Mouse (Mus musculus): Measurements from ENCODE around the gene Mob4. TPM values are rescaled to one million over a fixed set of nuclear protein-coding genes. Genes with fewer than 3 reads are reported as not detected.

Gene Mob4
- polyA plus RNA-seq, 1 experiment from 2014 or later = 121 TPM

DNA sequence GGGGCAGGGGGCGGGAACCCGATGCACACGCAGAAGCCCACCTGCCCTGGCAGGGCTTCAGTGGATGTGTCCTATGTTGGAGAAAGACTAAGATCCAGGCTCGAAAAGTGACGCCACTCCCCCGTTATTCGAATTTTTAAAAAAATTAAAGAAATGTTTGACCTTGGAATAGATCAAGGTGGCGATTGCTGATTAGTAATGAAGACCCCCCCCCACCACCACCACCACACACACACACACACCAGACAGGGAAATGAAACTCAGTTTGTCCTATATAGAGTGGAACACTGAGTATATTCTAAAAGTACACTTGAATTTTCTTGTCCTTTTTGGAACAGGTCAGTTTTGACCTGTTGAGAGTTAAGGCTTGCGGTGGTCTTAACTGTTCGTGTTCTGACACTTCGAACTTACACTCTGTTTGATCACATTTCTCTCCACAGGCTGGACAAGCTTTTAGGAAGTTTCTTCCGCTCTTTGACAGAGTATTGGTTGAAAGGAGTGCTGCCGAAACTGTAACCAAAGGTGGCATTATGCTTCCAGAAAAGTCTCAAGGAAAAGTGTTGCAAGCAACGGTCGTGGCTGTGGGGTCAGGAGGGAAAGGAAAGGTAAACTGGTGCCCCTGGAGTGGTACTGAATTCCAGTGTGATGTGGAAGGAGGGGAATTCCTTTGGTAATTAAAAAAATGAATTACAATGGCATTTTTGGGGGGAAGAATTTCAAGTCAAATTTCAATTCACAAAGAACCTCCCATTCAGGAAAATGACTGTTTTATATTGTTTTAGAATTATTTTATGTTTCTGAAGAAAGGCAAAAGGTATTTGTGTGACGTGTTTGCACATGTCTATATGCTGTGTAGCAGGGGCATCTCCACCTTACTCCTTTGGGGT lies 42.2 kb upstream of the Mob4 start:
- H3K27me3 ChIP-seq (ENCODE audit: control insufficient read depth, insufficient read depth, low read length) = no peaks in the 10 kb centered on the region
- peak overlapping the region; percentile 86 for H3K4me2 ChIP-seq (ENCODE audit: low read length)
- no peak for ATAC-seq (ENCODE audit: insufficient number of reproducible peaks, insufficient read depth, low FRiP score, low read depth)
- 6% methylated on average over 16 of the region's 16 CpGs for whole genome bisulfite sequencing
- H3K9ac ChIP-seq (ENCODE audit: low read length) = peak overlapping the region; percentile 93
- H3K4me1 ChIP-seq (ENCODE audit: control insufficient read depth in 2 of 2, insufficient read depth in 2 of 2, low read length in 2 of 2) = peaks cover 4 to 30% of the 10 kb centered on the region in 2 experiments
- peak overlapping the region; percentile 92 to 95 for H3K4me3 ChIP-seq (ENCODE audit: control insufficient read depth in 1 of 2, insufficient read depth in 1 of 2, low read depth in 1 of 2, low read length in 2 of 2)
- H3K36me3 ChIP-seq (ENCODE audit: control insufficient read depth, insufficient read depth, low read length) = peaks cover 60% of the 10 kb centered on the region
- H3K27ac ChIP-seq (replicated peaks in 1 of 2; ENCODE audit: control insufficient read depth in 1 of 2, insufficient read depth in 1 of 2, low read depth in 2 of 2, low read length in 2 of 2) = peak overlapping the region; percentile 84 to 97
- no peaks in the 10 kb centered on the region for H3K9me3 ChIP-seq (ENCODE audit: control insufficient read depth, low read length)

- H3K9ac ChIP-seq (ENCODE audit: low read length) = peak overlapping the region; percentile 93
- ATAC-seq (ENCODE audit: insufficient number of reproducible peaks, insufficient read depth, low FRiP score, low read depth) = no peak
- no peak overlapping the region for H3K27ac ChIP-seq (replicated peaks in 1 of 2; ENCODE audit: control insufficient read depth in 1 of 2, insufficient read depth in 1 of 2, low read depth in 2 of 2, low read length in 2 of 2)
- H3K36me3 ChIP-seq (ENCODE audit: control insufficient read depth, insufficient read depth, low read length) = peaks cover 55% of the 10 kb centered on the region
- WGBS = 85% methylated on average over 5 of the region's 5 CpGs
- peak overlapping the region; percentile 11 to 92; a peak in 2 of 4 replicates for H3K4me3 ChIP-seq (ENCODE audit: control insufficient read depth in 1 of 2, insufficient read depth in 1 of 2, low read depth in 1 of 2, low read length in 2 of 2)
- H3K27me3 ChIP-seq (ENCODE audit: control insufficient read depth, insufficient read depth, low read length) = no peaks in the 10 kb centered on the region
- peak overlapping the region; percentile 86 for H3K4me2 ChIP-seq (ENCODE audit: low read length)
- no peaks in the 10 kb centered on the region for H3K9me3 ChIP-seq (ENCODE audit: control insufficient read depth, low read length)
- peaks cover 4 to 30% of the 10 kb centered on the region in 2 experiments for H3K4me1 ChIP-seq (ENCODE audit: control insufficient read depth in 2 of 2, insufficient read depth in 2 of 2, low read length in 2 of 2)
These were observed 41.5 kb upstream of the Mob4 start for GRCm38 (mm10) chr1:55089498-55090064.

DNA sequence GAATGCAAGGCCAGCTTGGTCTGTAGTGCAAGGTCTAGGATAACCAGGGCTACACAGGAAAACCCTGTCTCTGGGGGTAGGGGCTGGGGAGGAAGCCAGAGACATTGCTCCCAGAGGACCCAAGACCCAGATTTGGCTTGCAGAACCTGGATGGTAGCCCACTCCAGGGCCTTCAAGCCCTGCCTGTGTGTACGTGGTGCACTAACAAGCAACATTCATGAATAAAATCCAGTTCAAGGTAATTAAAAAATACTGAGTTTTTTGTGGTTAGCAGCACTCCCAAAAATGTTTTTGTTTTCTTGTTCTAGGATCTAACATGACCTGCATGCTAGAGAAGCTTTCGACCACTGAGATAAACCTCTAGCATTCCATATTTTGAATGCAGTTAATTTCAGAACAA lies 39.0 kb upstream of the Mob4 start:
- Histone ChIP-seq H3K27ac (replicated peaks in 1 of 2; ENCODE audit: control insufficient read depth in 1 of 2, insufficient read depth in 1 of 2, low read depth in 2 of 2, low read length in 2 of 2) (no peak overlapping the region), H3K4me2 (ENCODE audit: low read length) (no peak overlapping the region), H3K4me3 (ENCODE audit: control insufficient read depth in 1 of 2, insufficient read depth in 1 of 2, low read depth in 1 of 2, low read length in 2 of 2) (no peak overlapping the region), H3K9ac (ENCODE audit: low read length) (no peak overlapping the region), H3K27me3 (ENCODE audit: control insufficient read depth, insufficient read depth, low read length) (no peaks in the 10 kb centered on the region), H3K36me3 (ENCODE audit: control insufficient read depth, insufficient read depth, low read length) (peaks cover 42% of the 10 kb centered on the region), H3K9me3 (ENCODE audit: control insufficient read depth, low read length) (no peaks in the 10 kb centered on the region), H3K4me1 (ENCODE audit: control insufficient read depth in 2 of 2, insufficient read depth in 2 of 2, low read length in 2 of 2) (peaks cover 2 to 12% of the 10 kb centered on the region in 2 experiments)
- no peak for ATAC-seq (ENCODE audit: insufficient number of reproducible peaks, insufficient read depth, low FRiP score, low read depth)
- 89% methylated on average over 2 of the region's 2 CpGs for WGBS

GRCm38 (mm10) chr1:55092469-55092868 lies 38.6 kb upstream of the Mob4 start:
- H3K4me1 ChIP-seq (ENCODE audit: control insufficient read depth in 2 of 2, insufficient read depth in 2 of 2, low read length in 2 of 2) = peaks cover 2 to 12% of the 10 kb centered on the region in 2 experiments
- H3K9me3 ChIP-seq (ENCODE audit: control insufficient read depth, low read length) = no peaks in the 10 kb centered on the region
- peaks cover 42% of the 10 kb centered on the region for H3K36me3 ChIP-seq (ENCODE audit: control insufficient read depth, insufficient read depth, low read length)
- H3K27ac ChIP-seq (replicated peaks in 1 of 2; ENCODE audit: control insufficient read depth in 1 of 2, insufficient read depth in 1 of 2, low read depth in 2 of 2, low read length in 2 of 2) = no peak overlapping the region
- H3K9ac ChIP-seq (ENCODE audit: low read length) = no peak overlapping the region
- H3K27me3 ChIP-seq (ENCODE audit: control insufficient read depth, insufficient read depth, low read length) = no peaks in the 10 kb centered on the region
- H3K4me3 ChIP-seq (ENCODE audit: control insufficient read depth in 1 of 2, insufficient read depth in 1 of 2, low read depth in 1 of 2, low read length in 2 of 2) = no peak overlapping the region
- WGBS = 85% methylated on average over 1 of the region's 1 CpGs
- no peak overlapping the region for H3K4me2 ChIP-seq (ENCODE audit: low read length)
- ATAC-seq (ENCODE audit: insufficient number of reproducible peaks, insufficient read depth, low FRiP score, low read depth) = no peak

GRCm38 (mm10) chr1:55106919-55107585 lies 24.0 kb upstream of the Mob4 start:
- no peaks in the 10 kb centered on the region for H3K27me3 ChIP-seq (ENCODE audit: control insufficient read depth, insufficient read depth, low read length)
- H3K4me2 ChIP-seq (ENCODE audit: low read length) = no peak overlapping the region

GRCm38 (mm10) chr1:55107644-55108043 lies 23.4 kb upstream of the Mob4 start:
- H3K36me3 ChIP-seq (ENCODE audit: control insufficient read depth, insufficient read depth, low read length) = no peaks in the 10 kb centered on the region
- 71% methylated on average over 1 of the region's 1 CpGs for WGBS
- no peak overlapping the region for H3K27ac ChIP-seq (replicated peaks in 1 of 2; ENCODE audit: control insufficient read depth in 1 of 2, insufficient read depth in 1 of 2, low read depth in 2 of 2, low read length in 2 of 2)
- H3K27me3 ChIP-seq (ENCODE audit: control insufficient read depth, insufficient read depth, low read length) = no peaks in the 10 kb centered on the region
- ATAC-seq (ENCODE audit: insufficient number of reproducible peaks, insufficient read depth, low FRiP score, low read depth) = no peak
- peaks cover 4% of the 10 kb centered on the region; the same call in 1 of the 2 replicates for H3K9me3 ChIP-seq (ENCODE audit: control insufficient read depth, low read length)
- no peak overlapping the region for H3K4me2 ChIP-seq (ENCODE audit: low read length)
- no peaks in the 10 kb centered on the region for H3K4me1 ChIP-seq (ENCODE audit: control insufficient read depth in 2 of 2, insufficient read depth in 2 of 2, low read length in 2 of 2)
- no peak overlapping the region for H3K4me3 ChIP-seq (ENCODE audit: control insufficient read depth in 1 of 2, insufficient read depth in 1 of 2, low read depth in 1 of 2, low read length in 2 of 2)
- H3K9ac ChIP-seq (ENCODE audit: low read length) = no peak overlapping the region

More at GRCm38 (mm10) chr1:55106919-55107585, 24.0 kb upstream of the Mob4 start:
- Histone ChIP-seq H3K36me3 (ENCODE audit: control insufficient read depth, insufficient read depth, low read length) (no peaks in the 10 kb centered on the region), H3K4me1 (ENCODE audit: control insufficient read depth in 2 of 2, insufficient read depth in 2 of 2, low read length in 2 of 2) (no peaks in the 10 kb centered on the region), H3K4me3 (ENCODE audit: control insufficient read depth in 1 of 2, insufficient read depth in 1 of 2, low read depth in 1 of 2, low read length in 2 of 2) (no peak overlapping the region), H3K9ac (ENCODE audit: low read length) (no peak overlapping the region), H3K27ac (replicated peaks in 1 of 2; ENCODE audit: control insufficient read depth in 1 of 2, insufficient read depth in 1 of 2, low read depth in 2 of 2, low read length in 2 of 2) (no peak overlapping the region), H3K9me3 (ENCODE audit: control insufficient read depth, low read length) (peaks cover 4% of the 10 kb centered on the region; the same call in 1 of the 2 replicates)
- ATAC-seq (ENCODE audit: insufficient number of reproducible peaks, insufficient read depth, low FRiP score, low read depth) = no peak
- 76% methylated on average over 9 of the region's 9 CpGs for WGBS

GRCm38 (mm10) chr1:55108473-55108872 lies 22.6 kb upstream of the Mob4 start:
- 42% methylated on average over 2 of the region's 2 CpGs for WGBS
- Histone ChIP-seq H3K36me3 (ENCODE audit: control insufficient read depth, insufficient read depth, low read length) (no peaks in the 10 kb centered on the region), H3K4me2 (ENCODE audit: low read length) (no peak overlapping the region), H3K27me3 (ENCODE audit: control insufficient read depth, insufficient read depth, low read length) (no peaks in the 10 kb centered on the region), H3K27ac (replicated peaks in 1 of 2; ENCODE audit: control insufficient read depth in 1 of 2, insufficient read depth in 1 of 2, low read depth in 2 of 2, low read length in 2 of 2) (no peak overlapping the region), H3K9me3 (ENCODE audit: control insufficient read depth, low read length) (peaks cover 4% of the 10 kb centered on the region; the same call in 1 of the 2 replicates), H3K4me1 (ENCODE audit: control insufficient read depth in 2 of 2, insufficient read depth in 2 of 2, low read length in 2 of 2) (no peaks in the 10 kb centered on the region), H3K4me3 (ENCODE audit: control insufficient read depth in 1 of 2, insufficient read depth in 1 of 2, low read depth in 1 of 2, low read length in 2 of 2) (no peak overlapping the region), H3K9ac (ENCODE audit: low read length) (no peak overlapping the region)
- ATAC-seq (ENCODE audit: insufficient number of reproducible peaks, insufficient read depth, low FRiP score, low read depth) = no peak

All from heart, embryonic 14.5 days (tissue).